Mouse (Mus musculus) neural tube, embryonic 12.5 days (tissue): ENCODE results near the gene Aven. TPM values are rescaled to one million over a fixed set of nuclear protein-coding genes. Genes with fewer than 3 reads are reported as not detected.

ENCODE experiments used
- ATAC-seq: fragments of 200-750 bp; cut with Nextera tagmentation; 2 replicates; pipeline ENCODE4 v1.8.0; 2017; ENCODE audit warnings: low read depth, mild to moderate bottlenecking, moderate TSS enrichment, moderate library complexity; ENCODE audit not compliant: low FRiP score
- H3K27ac ChIP-seq: fragments of 300-500 bp; sonication (generic); 2 replicates; pipeline ENCODE4 v1.5.1; 2016
- H3K27me3 ChIP-seq: fragments of 300-500 bp; sonication (generic); replicated peaks from 2 replicates; pipeline ENCODE4 v1.6.1; 2016; ENCODE audit warnings: mild to moderate bottlenecking
- H3K36me3 ChIP-seq: fragments of 300-500 bp; sonication (generic); 2 replicates; pipeline ENCODE4 v1.6.1; 2016; ENCODE audit warnings: mild to moderate bottlenecking
- H3K4me1 ChIP-seq: fragments of 300-500 bp; sonication (generic); 2 replicates; pipeline ENCODE4 v1.6.1; 2016
- H3K4me2 ChIP-seq: fragments of 300-500 bp; sonication (generic); replicated peaks from 2 replicates; pipeline ENCODE4 v1.6.1; 2016; ENCODE audit warnings: mild to moderate bottlenecking
- H3K4me3 ChIP-seq: fragments of 300-500 bp; sonication (generic); 2 replicates; pipeline ENCODE4 v1.5.1; 2016
- H3K9ac ChIP-seq: fragments of 300-500 bp; sonication (generic); 2 replicates; pipeline ENCODE4 v1.6.1; 2016; ENCODE audit warnings: mild to moderate bottlenecking
- H3K9me3 ChIP-seq: fragments of 300-500 bp; sonication (generic); 2 replicates; pipeline ENCODE4 v1.6.1; 2016; ENCODE audit warnings: mild to moderate bottlenecking
- WGBS: fragments of 180-500 bp; shearing (Covaris S2); methylation state at CpG from one replicate; pipeline ENCODE4 v1.1.7; 2016; 5-methylcytosine and 5-hydroxymethylcytosine counted together
- polyA plus RNA-seq: library from polyadenylated mRNA; unstranded; fragments of >200 nt; fragmentation: Nextera tagmentation; extraction: Ambion mirVana; gene quantifications from 2 replicates; pipeline ENCODE4 v1.2.1, GENCODE M21; 2016

The Aven gene
- polyA plus RNA-seq, 1 experiment from 2014 or later, result 10.7 TPM

GRCm38 (mm10) chr2:112526933-112527332, 34.2 kb downstream of the Aven start:
- Histone ChIP-seq H3K9ac (no peak overlapping the region), H3K27ac (no peak overlapping the region), H3K4me2 (no peak overlapping the region), H3K4me1 (no peaks in the 10 kb centered on the region), H3K9me3 (no peaks in the 10 kb centered on the region), H3K27me3 (no peaks in the 10 kb centered on the region), H3K36me3 (no peaks in the 10 kb centered on the region), H3K4me3 (no peak overlapping the region)
- no peak for ATAC-seq
- 84% methylated on average over 3 of the region's 3 CpGs for WGBS

GRCm38 (mm10) chr2:112532812-112533496, 40.2 kb downstream of the Aven start:
- no peaks in the 10 kb centered on the region for H3K4me1 ChIP-seq
- H3K4me2 ChIP-seq, result no peak overlapping the region
- H3K9ac ChIP-seq, result no peak overlapping the region
- no peak overlapping the region for H3K4me3 ChIP-seq
- WGBS, result 73% methylated on average over 10 of the region's 10 CpGs
- ATAC-seq, result no peak
- H3K27ac ChIP-seq, result no peak overlapping the region
- H3K9me3 ChIP-seq, result no peaks in the 10 kb centered on the region
- no peaks in the 10 kb centered on the region for H3K27me3 ChIP-seq
- no peaks in the 10 kb centered on the region for H3K36me3 ChIP-seq

GRCm38 (mm10) chr2:112534677-112535222, 42.0 kb downstream of the Aven start:
- Histone ChIP-seq H3K36me3 (no peaks in the 10 kb centered on the region), H3K27me3 (no peaks in the 10 kb centered on the region), H3K9ac (no peak overlapping the region), H3K4me3 (no peak overlapping the region), H3K4me1 (no peaks in the 10 kb centered on the region), H3K9me3 (no peaks in the 10 kb centered on the region), H3K27ac (no peak overlapping the region), H3K4me2 (peak overlapping the region; percentile 36)
- 51% methylated on average over 14 of the region's 14 CpGs for WGBS
- 0 out of 2 replicates have a peak, but pooled peaks have one; percentile 51 for ATAC-seq

- no peak overlapping the region for H3K9ac ChIP-seq
- no peaks in the 10 kb centered on the region for H3K36me3 ChIP-seq
- no peak overlapping the region for H3K27ac ChIP-seq
- no peaks in the 10 kb centered on the region for H3K27me3 ChIP-seq
- H3K4me1 ChIP-seq, result no peaks in the 10 kb centered on the region
- H3K4me3 ChIP-seq, result no peak overlapping the region
- no peak overlapping the region for H3K4me2 ChIP-seq
- 100% methylated on average over 1 of the region's 1 CpGs for WGBS
- no peak for ATAC-seq
- no peaks in the 10 kb centered on the region for H3K9me3 ChIP-seq
These were observed 46.0 kb downstream of the Aven start for GRCm38 (mm10) chr2:112538783-112539182.

- Histone ChIP-seq H3K4me3 (no peak overlapping the region), H3K4me1 (no peaks in the 10 kb centered on the region), H3K9ac (no peak overlapping the region), H3K27me3 (no peaks in the 10 kb centered on the region), H3K4me2 (no peak overlapping the region), H3K27ac (no peak overlapping the region), H3K36me3 (no peaks in the 10 kb centered on the region), H3K9me3 (no peaks in the 10 kb centered on the region)
- no peak for ATAC-seq
- 65% methylated on average over 5 of the region's 5 CpGs for WGBS
These were observed 49.0 kb downstream of the Aven start for GRCm38 (mm10) chr2:112541695-112542285.

- Histone ChIP-seq H3K4me2 (no peak overlapping the region), H3K9ac (no peak overlapping the region), H3K27ac (no peak overlapping the region), H3K27me3 (no peaks in the 10 kb centered on the region), H3K36me3 (no peaks in the 10 kb centered on the region), H3K4me1 (no peaks in the 10 kb centered on the region), H3K9me3 (no peaks in the 10 kb centered on the region), H3K4me3 (no peak overlapping the region)
- ATAC-seq, result no peak
- 92% methylated on average over 10 of the region's 10 CpGs for WGBS
These were observed 63.8 kb downstream of the Aven start for GRCm38 (mm10) chr2:112556527-112556926.

- Histone ChIP-seq H3K4me3 (no peak overlapping the region), H3K4me1 (no peaks in the 10 kb centered on the region), H3K27ac (no peak overlapping the region), H3K4me2 (no peak overlapping the region), H3K9ac (no peak overlapping the region), H3K27me3 (no peaks in the 10 kb centered on the region), H3K9me3 (no peaks in the 10 kb centered on the region), H3K36me3 (no peaks in the 10 kb centered on the region)
- ATAC-seq, result no peak
These were observed 64.7 kb downstream of the Aven start for GRCm38 (mm10) chr2:112557453-112557852.

- Histone ChIP-seq H3K9me3 (no peaks in the 10 kb centered on the region), H3K36me3 (no peaks in the 10 kb centered on the region), H3K4me2 (no peak overlapping the region), H3K27ac (no peak overlapping the region), H3K9ac (no peak overlapping the region), H3K27me3 (no peaks in the 10 kb centered on the region), H3K4me3 (no peak overlapping the region), H3K4me1 (no peaks in the 10 kb centered on the region)
- WGBS, result 93% methylated on average over 7 of the region's 7 CpGs
- ATAC-seq, result no peak
These were observed 68.8 kb downstream of the Aven start for GRCm38 (mm10) chr2:112561549-112561948.

GRCm38 (mm10) chr2:112565060-112565459, 72.3 kb downstream of the Aven start:
- H3K9me3 ChIP-seq, result no peaks in the 10 kb centered on the region
- WGBS, result 97% methylated on average over 1 of the region's 1 CpGs
- no peak overlapping the region for H3K4me3 ChIP-seq
- H3K9ac ChIP-seq, result no peak overlapping the region
- no peak overlapping the region for H3K27ac ChIP-seq
- H3K36me3 ChIP-seq, result no peaks in the 10 kb centered on the region
- ATAC-seq, result no peak
- H3K4me1 ChIP-seq, result no peaks in the 10 kb centered on the region
- no peak overlapping the region for H3K4me2 ChIP-seq
- no peaks in the 10 kb centered on the region for H3K27me3 ChIP-seq

- Histone ChIP-seq H3K4me3 (no peak overlapping the region), H3K36me3 (no peaks in the 10 kb centered on the region), H3K4me1 (no peaks in the 10 kb centered on the region), H3K27ac (no peak overlapping the region), H3K4me2 (no peak overlapping the region), H3K9ac (no peak overlapping the region), H3K27me3 (no peaks in the 10 kb centered on the region), H3K9me3 (no peaks in the 10 kb centered on the region)
- WGBS, result 61% methylated on average over 4 of the region's 4 CpGs
- ATAC-seq, result 0 out of 2 replicates have a peak, but pooled peaks have one; percentile 41
These were observed 73.7 kb downstream of the Aven start for GRCm38 (mm10) chr2:112566290-112567085.

GRCm38 (mm10) chr2:112567786-112568185, 75.0 kb downstream of the Aven start:
- Histone ChIP-seq H3K27me3 (no peaks in the 10 kb centered on the region), H3K4me3 (no peak overlapping the region), H3K27ac (no peak overlapping the region), H3K9ac (no peak overlapping the region), H3K4me2 (no peak overlapping the region), H3K36me3 (no peaks in the 10 kb centered on the region), H3K4me1 (no peaks in the 10 kb centered on the region), H3K9me3 (no peaks in the 10 kb centered on the region)
- ATAC-seq, result no peak
- WGBS, result 91% methylated on average over 4 of the region's 4 CpGs

GRCm38 (mm10) chr2:112590985-112591384, 98.2 kb downstream of the Aven start:
- H3K36me3 ChIP-seq, result no peaks in the 10 kb centered on the region
- no peaks in the 10 kb centered on the region for H3K9me3 ChIP-seq
- H3K27ac ChIP-seq, result no peak overlapping the region
- no peak overlapping the region for H3K9ac ChIP-seq
- H3K4me1 ChIP-seq, result peaks cover 4% of the 10 kb centered on the region; the same call in 1 of the 2 replicates
- H3K27me3 ChIP-seq, result no peaks in the 10 kb centered on the region
- H3K4me3 ChIP-seq, result no peak overlapping the region
- ATAC-seq, result no peak
- 87% methylated on average over 7 of the region's 7 CpGs for WGBS
- H3K4me2 ChIP-seq, result no peak overlapping the region
